Mouse (Mus musculus): ENCODE results near the gene Stim1.

- TF ChIP-seq CTCF (IDR thresholded peaks at IDR 0.05; ENCODE audit: insufficient read depth, low read depth, low read length), result no peak
- TF ChIP-seq POLR2A (IDR thresholded peaks at IDR 0.05; ENCODE audit: insufficient read depth, low read depth, low read length), result 0 out of 2 replicates have a peak, but pooled peaks have one; percentile 17
Measured at GRCm38 (mm10) chr7:102249896-102250630, 17.5 kb upstream of the Stim1 start.

Measured in olfactory bulb, adult 2 months (tissue).